Mouse (Mus musculus) neural tube, embryonic 13.5 days (tissue): ENCODE results near the gene Rcor1. TPM values are rescaled to one million over a fixed set of nuclear protein-coding genes. Genes with fewer than 3 reads are reported as not detected.

Source experiments
- ATAC-seq: fragments of 200-750 bp; cut with Nextera tagmentation; 2 replicates; pipeline ENCODE4 v1.8.0; 2017; ENCODE audit warnings: low read depth, mild to moderate bottlenecking, moderate TSS enrichment, moderate library complexity
- H3K27ac ChIP-seq: fragments of 300-500 bp; sonication (generic); replicated peaks from 2 replicates; pipeline ENCODE4 v1.5.1; 2015; ENCODE audit warnings: moderate library complexity, mild to moderate bottlenecking, inconsistent platforms
- H3K27me3 ChIP-seq: fragments of 300-500 bp; sonication (generic); 2 replicates; pipeline ENCODE4 v1.6.1; 2015; ENCODE audit warnings: mild to moderate bottlenecking, inconsistent platforms
- H3K36me3 ChIP-seq: fragments of 300-500 bp; sonication (generic); 2 replicates; pipeline ENCODE4 v1.6.1; 2015; ENCODE audit warnings: mild to moderate bottlenecking, inconsistent platforms
- H3K4me1 ChIP-seq: fragments of 300-500 bp; sonication (generic); replicated peaks from 2 replicates; pipeline ENCODE4 v1.6.1; 2015; ENCODE audit warnings: inconsistent platforms
- H3K4me2 ChIP-seq: fragments of 300-500 bp; sonication (generic); 2 replicates; pipeline ENCODE4 v1.6.1; 2015; ENCODE audit warnings: inconsistent platforms, mild to moderate bottlenecking, moderate library complexity
- H3K4me3 ChIP-seq: fragments of 300-500 bp; sonication (generic); 2 replicates; pipeline ENCODE4 v1.5.1; 2015; ENCODE audit warnings: mild to moderate bottlenecking, inconsistent platforms
- H3K9ac ChIP-seq: fragments of 300-500 bp; sonication (generic); 2 replicates; pipeline ENCODE4 v1.6.1; 2015; ENCODE audit warnings: moderate library complexity, mild to moderate bottlenecking, inconsistent platforms
- H3K9me3 ChIP-seq: fragments of 300-500 bp; sonication (generic); 2 replicates; pipeline ENCODE4 v1.6.1; 2016; ENCODE audit warnings: inconsistent platforms
- WGBS: fragments of 180-500 bp; shearing (Covaris S2); methylation state at CpG from one replicate; pipeline ENCODE4 v1.1.7; 2015; 5-methylcytosine and 5-hydroxymethylcytosine counted together
- polyA plus RNA-seq: library from polyadenylated mRNA; unstranded; fragments of >200 nt; fragmentation: Nextera tagmentation; extraction: Ambion mirVana; gene quantifications from 2 replicates; pipeline ENCODE4 v1.2.1, GENCODE M21; 2015

The Rcor1 gene
- polyA plus RNA-seq, 1 experiment from 2014 or later: 5.8 TPM

DNA sequence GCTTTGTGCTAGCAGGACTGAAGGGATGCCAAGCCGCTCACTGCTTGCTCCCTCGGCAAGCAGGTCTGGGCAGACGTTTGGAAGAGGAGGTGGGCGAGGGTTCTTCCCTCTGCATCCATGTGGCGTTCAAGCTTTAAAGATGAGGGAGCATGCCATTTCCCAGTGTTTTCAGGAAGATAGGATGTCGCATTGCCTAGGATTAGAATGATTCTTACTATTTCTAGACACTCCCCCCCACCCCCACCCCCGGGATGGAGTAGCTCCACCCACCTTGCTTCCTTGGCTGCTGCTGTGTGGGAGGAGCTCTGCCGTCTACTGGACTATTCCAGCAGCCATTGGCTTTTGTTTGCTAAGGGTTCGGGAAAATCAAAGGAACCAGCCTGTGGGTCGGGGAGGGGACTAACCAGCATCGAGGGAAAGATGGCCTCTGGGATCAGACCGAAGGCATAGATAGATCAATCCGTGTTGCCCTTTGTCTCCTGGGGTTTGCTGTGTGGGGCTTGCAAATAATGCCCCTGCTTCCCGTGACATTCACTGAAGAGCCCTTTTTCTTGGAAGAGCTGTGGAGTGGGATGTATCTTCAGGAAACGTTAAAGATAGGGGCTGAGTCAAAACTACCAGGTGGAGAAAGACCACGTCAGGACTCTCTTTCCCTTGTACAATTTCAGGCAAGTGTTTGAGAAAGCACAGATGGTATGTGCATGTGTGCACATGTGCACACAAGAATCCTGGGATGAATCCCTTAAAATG is 123.3 kb downstream of the Rcor1 start:
- H3K4me1 ChIP-seq: peaks cover 43% of the 10 kb centered on the region
- WGBS: 9% methylated on average over 16 of the region's 16 CpGs

DNA sequence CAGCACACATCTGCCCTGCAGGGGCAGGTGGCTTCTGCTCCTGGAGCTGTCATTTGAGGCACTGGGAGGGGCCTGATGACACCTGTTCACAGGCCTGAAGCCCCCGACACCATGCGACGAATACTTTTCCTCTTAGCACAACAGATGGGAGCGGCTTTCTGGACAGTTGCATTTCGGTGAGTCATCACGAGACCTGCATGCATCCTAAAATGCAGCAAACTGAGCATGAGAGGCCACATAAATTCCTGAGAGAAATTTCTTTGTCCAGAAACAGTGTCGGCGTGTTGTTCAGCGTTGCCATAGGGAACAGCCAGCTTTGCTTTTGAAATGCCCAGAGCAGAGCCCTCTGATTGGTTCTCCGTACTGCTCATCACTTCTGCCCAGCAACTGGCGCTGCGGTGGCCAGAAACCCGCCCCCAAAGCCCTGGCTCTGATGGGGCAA is 125.2 kb downstream of the Rcor1 start:
- Histone ChIP-seq H3K27me3 (no peaks in the 10 kb centered on the region), H3K27ac (peak overlapping the region; percentile 86), H3K4me3 (peak overlapping the region; percentile 37), H3K36me3 (no peaks in the 10 kb centered on the region), H3K9ac (peak overlapping the region; percentile 68), H3K4me1 (peaks cover 60% of the 10 kb centered on the region), H3K4me2 (peak overlapping the region; percentile 64), H3K9me3 (no peaks in the 10 kb centered on the region)
- ATAC-seq: peak; percentile 76
- under 1% methylated on average over 13 of the region's 13 CpGs for WGBS

More for the DNA sequence above, 123.3 kb downstream of the Rcor1 start:
- peak; percentile 52 for ATAC-seq
- Histone ChIP-seq H3K4me2 (peak overlapping the region; percentile 55), H3K36me3 (no peaks in the 10 kb centered on the region), H3K9ac (peak overlapping the region; percentile 66), H3K27me3 (no peaks in the 10 kb centered on the region), H3K27ac (peak overlapping the region; percentile 92), H3K9me3 (no peaks in the 10 kb centered on the region), H3K4me3 (peak overlapping the region; percentile 27)

DNA sequence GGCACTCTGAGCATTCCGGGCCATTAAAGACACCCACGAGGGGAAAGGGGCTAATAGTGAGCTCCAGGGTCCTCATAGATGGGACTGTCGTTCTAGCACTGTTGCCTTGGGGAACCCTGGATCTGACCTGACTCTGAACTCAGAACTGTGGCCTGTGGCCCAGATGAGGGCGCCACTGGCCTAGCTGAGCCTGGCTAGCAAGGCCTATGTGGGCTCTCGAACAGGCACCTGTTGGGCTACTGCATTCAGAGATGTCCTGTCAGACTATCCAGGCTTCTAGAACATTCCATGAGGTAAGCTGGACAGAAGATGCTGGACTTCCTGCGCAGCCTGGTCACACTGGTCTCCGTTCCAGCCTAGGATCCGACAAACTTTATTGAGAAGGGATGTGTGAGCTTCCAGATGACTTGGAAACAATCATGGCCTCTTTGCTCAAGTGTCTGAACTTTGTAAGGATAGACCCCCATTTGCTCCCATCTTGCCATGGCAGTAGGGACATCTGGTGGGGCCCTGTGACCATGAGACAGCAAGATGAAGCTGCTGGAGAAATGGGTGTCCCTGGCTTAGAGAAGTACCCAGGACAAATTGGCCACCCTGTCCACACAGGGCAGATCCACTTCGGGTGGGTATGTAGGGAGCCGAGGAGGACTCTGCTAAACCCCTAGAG is 126.1 kb downstream of the Rcor1 start:
- Histone ChIP-seq H3K4me2 (peak overlapping the region; percentile 87), H3K4me3 (peak overlapping the region; percentile 81), H3K9me3 (no peaks in the 10 kb centered on the region), H3K36me3 (no peaks in the 10 kb centered on the region), H3K4me1 (peaks cover 70% of the 10 kb centered on the region), H3K27me3 (no peaks in the 10 kb centered on the region), H3K9ac (peak overlapping the region; percentile 90; the same call in 1 of the 2 replicates), H3K27ac (peak overlapping the region; percentile 86)
- WGBS: 58% methylated on average over 10 of the region's 10 CpGs
- peak; percentile 27 for ATAC-seq

Other genes starting within 250 kb of the Rcor1 start
- gene Mok, start 198.4 kb upstream of the Rcor1 start, polyA plus RNA-seq: 10.8 and 11.7 TPM in 2 replicates
- 3.9 and 4.3 TPM in 2 replicates for gene Zfp839, start 189.1 kb upstream of the Rcor1 start, polyA plus RNA-seq
- gene Cinp, start 150.2 kb upstream of the Rcor1 start, polyA plus RNA-seq: 66.0 and 66.9 TPM in 2 replicates
- gene Tecpr2, start 150.1 kb upstream of the Rcor1 start, polyA plus RNA-seq: 6.1 and 6.3 TPM in 2 replicates
- 7.2 and 7.8 TPM in 2 replicates for gene Ankrd9, start 60.3 kb upstream of the Rcor1 start, polyA plus RNA-seq
- 15.9 and 17.5 TPM in 2 replicates for gene Traf3, start 127.0 kb downstream of the Rcor1 start, polyA plus RNA-seq
- not detected in 2 replicates for gene 4930595D18Rik, start 145.1 kb downstream of the Rcor1 start, polyA plus RNA-seq
- gene Amn, start 231.7 kb downstream of the Rcor1 start, polyA plus RNA-seq: 5.1 and 5.3 TPM in 2 replicates